Mouse (Mus musculus) 416B (cell line): ENCODE results near the gene Car12.

Source experiments
- DNase-seq: peaks from one replicate; pipeline ENCODE4 v3.0.0; 2011; ENCODE audit warnings: low read depth

Gene Car12

DNA sequence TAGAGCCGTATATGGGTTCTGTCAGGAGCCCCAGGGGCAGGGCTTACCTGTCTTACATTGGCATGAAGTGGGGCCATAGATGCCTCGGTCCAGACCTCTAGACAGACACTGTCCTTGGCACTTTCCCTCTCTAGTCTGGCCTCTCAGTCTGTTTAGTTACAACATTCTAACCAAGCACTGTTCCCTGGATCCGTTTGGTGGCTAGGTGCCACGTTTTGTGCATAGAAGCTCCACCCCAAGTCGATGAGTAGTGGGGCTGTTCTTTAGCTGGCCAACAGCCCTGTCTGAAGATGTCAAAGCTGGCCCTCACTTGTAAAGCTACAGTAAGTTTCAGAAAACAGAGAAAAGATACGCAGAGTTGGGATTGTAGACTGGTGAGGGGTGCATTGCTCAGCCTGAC lies 2.9 kb upstream of the Car12 start:
- DNase-seq, result no peak

GRCm38 (mm10) chr9:66714022-66714515 lies 583 bp downstream of the Car12 start:
- DNase-seq, result no peak

GRCm38 (mm10) chr9:66715361-66715760 lies 1.9 kb downstream of the Car12 start:
- no peak for DNase-seq

GRCm38 (mm10) chr9:66716533-66716932 lies 3.0 kb downstream of the Car12 start:
- no peak for DNase-seq

- peak; percentile 14 for DNase-seq
These were observed 7.4 kb downstream of the Car12 start for GRCm38 (mm10) chr9:66720686-66721450.

DNA sequence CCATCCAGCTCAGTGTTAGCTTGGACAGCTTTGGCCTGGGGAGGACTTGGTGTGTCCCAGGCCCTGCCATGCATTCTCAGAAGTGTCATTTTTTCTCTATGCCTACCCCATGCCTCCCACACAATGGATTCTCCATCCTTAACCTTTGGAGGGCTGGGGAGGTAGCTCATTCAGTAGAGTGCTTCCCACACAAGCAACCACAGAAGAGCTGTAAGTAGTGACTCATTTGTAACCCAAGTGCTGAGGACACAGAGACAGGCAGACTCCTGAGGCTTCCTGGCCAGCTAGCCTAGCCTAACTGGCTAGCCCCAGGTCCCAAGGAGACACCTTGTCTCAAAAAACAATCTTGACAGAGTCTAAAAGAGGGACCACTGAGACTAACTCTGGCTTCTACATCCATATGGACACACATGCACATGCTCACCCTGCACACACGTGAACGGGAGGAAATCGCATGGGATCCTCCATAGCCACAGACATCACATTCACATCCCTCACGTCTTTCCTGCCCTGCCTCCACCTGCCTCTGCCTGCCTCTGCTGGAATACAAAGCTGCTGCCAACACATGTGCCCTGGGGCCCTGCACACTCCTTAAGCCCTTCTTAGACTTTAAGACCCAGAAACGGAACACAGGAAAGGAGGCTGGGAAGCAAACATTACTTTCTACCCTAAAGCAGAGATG lies 8.8 kb downstream of the Car12 start:
- no peak for DNase-seq

DNA sequence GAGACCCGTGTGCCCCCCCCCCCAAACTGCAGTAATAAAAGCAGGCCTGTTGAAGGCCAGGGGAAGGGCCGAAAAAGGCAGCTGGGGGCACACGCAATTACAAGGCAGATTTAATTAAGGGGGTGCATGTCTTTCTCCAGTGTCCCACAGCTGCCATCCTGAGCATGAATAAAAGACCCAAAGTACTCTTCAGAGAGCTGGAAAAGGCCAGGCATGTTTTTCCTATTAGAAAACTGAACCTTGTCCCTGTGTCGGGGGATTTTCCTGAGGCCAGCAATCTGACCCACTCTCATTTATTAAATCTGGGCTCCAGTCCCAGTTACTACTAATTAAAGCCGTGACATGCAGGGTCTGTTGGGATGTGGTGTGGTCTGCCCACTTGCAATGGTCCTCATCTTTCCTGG lies 9.4 kb downstream of the Car12 start:
- no peak for DNase-seq

DNA sequence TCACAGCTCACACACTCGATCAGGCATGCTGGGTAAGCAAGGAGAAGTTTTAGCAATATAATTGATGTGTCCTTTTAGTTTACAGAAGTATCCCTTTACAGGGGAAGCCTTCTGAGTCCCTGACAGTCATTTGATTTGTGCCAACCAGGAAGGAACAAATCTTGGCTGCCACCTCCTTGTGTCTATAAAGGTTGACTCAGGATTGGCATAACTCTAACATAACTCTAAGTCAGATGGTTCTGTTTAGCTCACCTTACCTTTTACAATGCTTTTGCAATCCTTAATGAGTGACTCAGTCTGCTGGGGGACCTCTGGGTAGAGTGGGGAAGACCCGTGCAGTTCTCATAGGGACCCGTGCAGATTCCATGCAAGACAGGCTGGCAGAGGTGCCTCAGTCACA lies 12.1 kb downstream of the Car12 start:
- no peak for DNase-seq

- no peak for DNase-seq
These were observed 13.8 kb downstream of the Car12 start for GRCm38 (mm10) chr9:66727333-66727732.

DNA sequence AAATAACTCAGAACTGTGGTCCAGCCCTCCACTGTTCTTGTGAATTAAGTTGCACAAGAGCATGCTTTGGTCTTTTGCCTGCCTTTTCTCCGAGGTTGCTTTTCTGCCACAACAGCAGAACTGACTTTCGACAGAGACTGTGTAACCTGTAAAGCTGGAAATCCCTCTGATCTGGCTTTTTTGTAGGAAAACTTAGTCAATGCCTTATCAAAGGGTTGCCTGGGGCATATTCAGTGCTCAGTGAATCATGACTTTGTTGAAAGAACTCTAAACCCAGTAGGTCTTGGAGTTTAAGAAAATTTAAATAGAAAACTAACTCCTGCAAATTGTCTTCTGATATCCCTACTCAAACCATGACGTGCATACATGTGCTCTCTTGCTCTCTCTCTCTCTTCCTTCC lies 17.1 kb downstream of the Car12 start:
- no peak for DNase-seq

DNA sequence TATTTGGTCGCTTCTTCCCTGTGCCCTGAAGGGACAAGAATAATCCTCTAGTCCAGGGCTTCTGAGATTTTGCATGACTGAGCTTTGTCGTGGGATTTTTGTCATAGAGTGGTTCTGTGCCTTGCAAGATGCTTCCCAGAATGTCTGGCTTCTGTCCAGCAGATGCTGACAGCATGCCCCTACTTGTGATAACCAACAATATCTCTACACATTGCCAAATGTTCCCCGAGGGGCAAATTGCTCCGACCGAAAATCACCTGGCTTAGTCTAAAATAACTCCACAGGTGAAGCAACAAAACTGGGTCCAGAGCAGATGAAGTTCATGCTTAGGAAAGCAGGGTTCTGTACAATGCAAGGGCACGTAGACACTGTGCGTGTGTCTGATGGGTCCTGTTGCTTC lies 17.8 kb downstream of the Car12 start:
- DNase-seq, result no peak

DNA sequence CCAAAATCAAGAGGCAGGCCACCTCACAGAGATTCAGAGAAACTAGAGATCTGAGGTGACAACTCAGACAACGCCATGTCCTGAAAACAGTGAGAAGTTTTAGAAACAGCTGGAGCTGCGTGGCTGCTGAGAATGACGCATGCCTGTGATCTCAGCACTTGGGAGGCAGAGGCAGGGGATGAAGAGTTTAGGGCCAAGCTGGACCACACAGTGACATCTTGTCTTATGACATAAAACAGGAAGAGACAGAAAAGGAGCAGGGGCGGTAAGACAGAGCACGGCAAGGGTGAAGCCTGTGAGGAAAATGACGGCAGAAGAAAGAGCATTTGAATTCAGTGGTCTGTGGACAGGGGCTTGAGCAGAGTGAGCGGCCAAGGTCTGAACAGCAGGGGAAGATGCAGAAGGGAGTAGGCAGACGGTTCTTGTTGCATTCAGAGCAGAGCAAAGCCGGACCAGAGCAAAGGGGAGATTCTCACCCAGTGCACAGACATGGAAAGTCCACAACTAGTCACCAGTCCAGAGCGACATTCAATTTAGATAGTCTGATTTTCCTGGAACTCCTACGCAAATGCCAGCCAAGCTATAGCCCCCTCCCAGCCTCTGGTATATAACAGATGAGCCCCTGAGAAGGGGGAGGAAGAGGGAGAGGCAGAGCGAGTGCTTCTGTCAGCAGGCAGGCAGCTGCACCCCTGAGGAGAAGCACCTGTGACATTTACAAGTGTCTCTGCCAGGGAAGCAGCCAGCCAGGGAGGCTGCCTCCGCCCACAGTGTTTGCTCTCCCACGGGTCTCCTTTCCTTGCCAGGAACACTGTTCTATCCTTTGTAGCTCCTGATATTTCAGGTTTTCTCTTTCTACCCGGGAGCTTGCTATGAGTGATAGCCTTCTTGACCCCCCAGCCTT lies 19.6 kb downstream of the Car12 start:
- no peak for DNase-seq

DNA sequence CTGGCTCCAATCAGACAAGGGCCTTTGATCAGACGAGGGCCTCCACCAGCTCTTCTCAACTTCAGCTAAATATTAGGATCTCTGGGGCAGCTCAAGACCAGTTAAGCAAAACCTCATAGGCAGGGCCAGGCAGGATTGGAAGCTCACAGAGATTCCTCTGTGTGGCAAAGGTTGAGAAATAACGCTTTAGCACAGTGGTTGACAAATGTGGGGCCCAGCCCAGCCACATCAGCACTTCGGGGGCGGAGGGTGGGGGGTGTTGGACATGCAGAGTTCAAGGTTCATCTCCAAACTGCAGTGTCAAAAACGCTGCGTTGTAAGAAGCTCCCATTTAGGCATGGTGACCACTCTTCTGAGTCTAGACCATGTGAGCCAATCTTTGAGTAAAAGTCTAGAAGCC lies 21.1 kb downstream of the Car12 start:
- DNase-seq, result no peak

DNA sequence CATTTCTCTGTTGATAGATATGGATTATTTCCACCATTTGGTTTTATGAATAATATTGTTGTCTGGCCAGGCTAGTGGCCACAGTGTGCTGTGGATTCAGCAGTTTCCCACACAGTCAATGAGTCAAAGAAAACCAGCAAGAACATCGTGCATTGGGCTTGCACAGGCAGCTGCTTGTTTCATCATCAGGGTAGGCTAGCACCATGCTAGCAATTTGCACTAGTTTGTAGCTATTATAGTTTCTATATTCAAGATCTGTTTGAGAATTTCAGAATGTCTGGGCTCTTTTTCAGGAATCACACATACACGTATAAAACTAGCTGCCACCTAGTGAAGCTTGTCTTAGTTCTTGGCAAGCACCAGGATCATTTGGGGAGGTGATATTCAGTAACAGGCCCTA lies 21.6 kb downstream of the Car12 start:
- DNase-seq, result no peak

DNA sequence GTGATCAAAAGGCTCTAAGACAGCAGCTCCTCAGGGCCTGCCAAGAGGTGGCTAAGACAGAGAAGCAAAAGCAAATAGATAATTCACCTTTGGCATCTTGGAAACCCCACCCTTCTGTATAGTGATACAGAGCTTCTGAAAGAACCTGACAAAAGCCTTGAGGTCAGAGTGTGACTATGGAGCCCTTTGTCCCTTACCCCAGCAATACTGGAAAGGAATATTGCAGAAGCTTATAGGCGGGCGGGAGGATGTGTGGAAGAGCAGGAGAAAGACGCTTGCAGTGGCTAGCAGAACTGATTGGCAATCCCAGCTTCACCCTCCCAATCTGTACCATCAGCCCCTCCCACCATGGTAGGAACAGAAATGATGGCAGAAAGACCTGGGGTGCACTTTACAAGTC lies 22.5 kb downstream of the Car12 start:
- no peak for DNase-seq

DNA sequence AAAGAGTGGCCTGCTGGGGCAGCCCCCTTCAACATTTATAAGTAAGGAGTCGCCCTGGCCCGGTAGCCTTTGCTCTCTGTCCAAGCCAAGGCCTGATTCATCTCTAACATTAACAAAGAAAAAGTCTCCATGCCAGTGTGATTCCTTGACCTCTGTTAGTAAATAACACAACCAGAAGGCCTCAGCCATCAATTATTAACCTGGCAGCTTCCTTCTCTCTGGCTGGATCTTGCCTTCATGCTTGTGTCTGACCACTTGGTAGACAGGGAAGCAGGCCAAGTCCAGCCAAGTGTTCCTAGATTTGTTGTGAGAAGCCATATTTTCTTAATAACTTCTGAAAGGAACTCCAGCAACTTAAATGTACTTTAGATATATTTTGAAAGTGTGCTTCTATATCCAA lies 23.1 kb downstream of the Car12 start:
- no peak for DNase-seq

- peak; percentile 14 for DNase-seq
These were observed 26.0 kb downstream of the Car12 start for GRCm38 (mm10) chr9:66739516-66739915.

DNA sequence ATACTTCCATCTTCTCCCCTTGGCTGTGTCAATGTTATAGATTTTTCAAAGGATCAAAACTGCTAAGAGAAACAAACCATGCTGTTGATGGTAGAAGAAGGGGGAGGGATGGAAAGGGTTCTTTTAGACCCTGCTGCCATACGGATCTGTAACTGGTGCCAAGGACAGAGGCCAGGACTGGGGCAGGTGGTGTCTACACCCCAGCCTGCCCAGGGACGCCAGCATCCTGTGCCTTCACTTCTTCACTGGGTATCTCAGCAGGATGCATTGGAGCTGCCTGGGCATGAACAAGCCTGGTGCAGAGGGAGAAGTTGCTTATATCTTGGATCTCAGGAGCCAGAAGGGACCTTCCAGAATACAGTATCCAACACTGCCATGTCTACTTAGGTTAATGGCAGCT lies 31.0 kb downstream of the Car12 start:
- DNase-seq, result no peak

- DNase-seq, result no peak
These were observed 34.9 kb downstream of the Car12 start for GRCm38 (mm10) chr9:66748390-66748789.

- DNase-seq, result no peak
These were observed 39.4 kb downstream of the Car12 start for GRCm38 (mm10) chr9:66752849-66753248.

- no peak for DNase-seq
These were observed 47.5 kb downstream of the Car12 start for GRCm38 (mm10) chr9:66760991-66761390.

DNA sequence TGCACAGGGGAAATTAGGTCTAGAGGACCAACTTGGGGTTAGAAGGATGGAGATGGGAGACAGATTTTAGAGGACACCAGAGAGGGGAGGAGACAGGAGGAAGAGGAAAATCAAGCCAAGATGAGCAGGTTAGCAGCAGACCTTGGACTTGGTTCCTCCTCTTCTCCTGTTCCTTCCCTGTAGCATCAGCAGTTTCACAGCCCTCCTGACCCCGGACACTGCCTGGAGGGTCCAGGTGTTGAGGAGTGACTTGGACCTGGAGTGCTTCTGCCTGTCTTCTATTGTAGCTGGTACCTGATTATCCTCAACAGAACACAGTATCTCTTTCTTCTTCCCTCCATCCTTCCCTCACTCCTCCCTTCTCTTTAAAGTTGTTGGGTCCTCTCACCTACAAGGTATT lies 55.2 kb downstream of the Car12 start:
- no peak for DNase-seq

GRCm38 (mm10) chr9:66769275-66769674 lies 55.8 kb downstream of the Car12 start:
- peak; percentile 31 for DNase-seq
